Mouse (Mus musculus) natural killer cell, adult 2 months (primary cell): ENCODE results near the gene Fbxl21.

Experiments
- DNase-seq, 2 experiments: peaks; one replicate each; pipeline ENCODE4 v3.0.0; 2022; ENCODE audit warnings: low spot score in 2 of 2

Fbxl21 gene

GRCm38 (mm10) chr13:56522081-56522820 is at the start of gene Fbxl21:
Gene Fbxl21 (plus strand): TSS chr13:56522472.
- peak; percentile 95 to 97 for DNase-seq

GRCm38 (mm10) chr13:56472661-56473060 is 49.6 kb upstream of the Fbxl21 start:
- DNase-seq = no peak

GRCm38 (mm10) chr13:56475363-56475762 is 46.9 kb upstream of the Fbxl21 start:
- DNase-seq = peak; percentile 4 to 41

- DNase-seq = peak; percentile 69 to 72
These were observed 45.5 kb upstream of the Fbxl21 start for GRCm38 (mm10) chr13:56476790-56477189.

- DNase-seq = peak in 1 of 2 experiments; percentile 6
These were observed 45.0 kb upstream of the Fbxl21 start for GRCm38 (mm10) chr13:56477271-56477670.

GRCm38 (mm10) chr13:56478027-56478426 is 44.2 kb upstream of the Fbxl21 start:
- DNase-seq = no peak

- DNase-seq = no peak
These were observed 40.1 kb upstream of the Fbxl21 start, which contains the start of gene Il9 for GRCm38 (mm10) chr13:56482146-56482545. Gene Il9 (minus strand): TSS chr13:56482246.

- DNase-seq = no peak
These were observed 34.3 kb upstream of the Fbxl21 start for GRCm38 (mm10) chr13:56488012-56488411.

GRCm38 (mm10) chr13:56494440-56494839 is 27.8 kb upstream of the Fbxl21 start:
- no peak for DNase-seq

- DNase-seq = no peak
These were observed 22.1 kb upstream of the Fbxl21 start for GRCm38 (mm10) chr13:56500132-56500531.

GRCm38 (mm10) chr13:56500636-56501035 is 21.6 kb upstream of the Fbxl21 start:
- no peak for DNase-seq

- no peak for DNase-seq
These were observed 20.3 kb upstream of the Fbxl21 start for GRCm38 (mm10) chr13:56501866-56502420.

- DNase-seq = peak; percentile 15 to 23
These were observed 15.3 kb upstream of the Fbxl21 start for GRCm38 (mm10) chr13:56506871-56507496.

- DNase-seq = no peak
These were observed 12.5 kb upstream of the Fbxl21 start for GRCm38 (mm10) chr13:56509796-56510195.

GRCm38 (mm10) chr13:56513595-56513994 is 8.7 kb upstream of the Fbxl21 start:
- no peak for DNase-seq

- no peak for DNase-seq
These were observed 6.0 kb upstream of the Fbxl21 start for GRCm38 (mm10) chr13:56516311-56516710.

GRCm38 (mm10) chr13:56516816-56517215 is 5.5 kb upstream of the Fbxl21 start:
- DNase-seq = no peak

GRCm38 (mm10) chr13:56522821-56523167 is 522 bp downstream of the Fbxl21 start:
- no peak for DNase-seq

- DNase-seq = no peak
These were observed 4.6 kb downstream of the Fbxl21 start for GRCm38 (mm10) chr13:56526871-56527270.

GRCm38 (mm10) chr13:56527846-56528245 is 5.6 kb downstream of the Fbxl21 start:
- no peak for DNase-seq

- no peak for DNase-seq
These were observed 6.0 kb downstream of the Fbxl21 start for GRCm38 (mm10) chr13:56528281-56528680.

GRCm38 (mm10) chr13:56529031-56529430 is 6.8 kb downstream of the Fbxl21 start:
- no peak for DNase-seq

GRCm38 (mm10) chr13:56529685-56530084 is 7.4 kb downstream of the Fbxl21 start:
- DNase-seq = no peak
